Mouse (Mus musculus): ENCODE measurements at regions not wholly inside any gene's neighbourhood (a gene's known extent, or its start where the extent isn't known, plus 50 kb on each side); places are given as distances from the start of the nearest gene placed in this dataset.
"Not testable (repeated sequence)": the region's sequence is repeated elsewhere in the genome, so short reads cannot be mapped to it uniquely, and the experiment has no call there.

DNA sequence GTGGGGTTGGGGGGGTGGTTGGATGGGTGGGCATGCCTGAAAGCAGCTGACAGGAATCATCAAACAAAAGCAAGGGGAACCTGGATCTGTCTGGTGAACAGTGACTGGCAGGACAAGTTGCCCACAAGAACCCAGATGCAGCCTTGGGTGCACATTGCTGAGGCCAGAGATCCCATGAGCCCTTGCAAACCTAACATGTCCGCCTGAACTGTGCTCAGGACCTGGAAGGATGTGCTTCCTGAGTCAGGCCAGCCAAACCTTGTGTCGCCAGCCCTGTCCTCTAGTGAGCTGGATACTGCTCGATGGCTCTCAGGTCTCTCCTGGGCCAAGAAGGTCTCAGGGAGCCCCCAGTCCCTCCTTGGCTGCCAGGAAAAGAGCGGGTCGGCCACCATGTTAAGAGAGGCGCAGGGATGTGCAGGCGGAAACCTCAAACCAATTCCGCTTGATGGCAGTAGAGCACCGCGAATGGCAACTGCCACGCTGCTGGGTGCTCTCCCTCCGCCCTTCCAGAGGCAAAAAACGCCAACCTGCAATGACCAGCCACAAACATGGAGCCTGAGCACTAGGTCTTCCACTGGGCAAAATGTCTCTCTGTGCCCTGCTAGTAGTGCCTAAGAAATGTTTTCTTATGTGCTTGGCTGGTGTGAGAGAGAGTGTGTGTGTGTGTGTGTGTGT lies 140.2 kb downstream of the Pls3 start:
- not testable (repeated sequence) for DNase-seq (ENCODE audit: extremely low read depth, low read depth)

DNA sequence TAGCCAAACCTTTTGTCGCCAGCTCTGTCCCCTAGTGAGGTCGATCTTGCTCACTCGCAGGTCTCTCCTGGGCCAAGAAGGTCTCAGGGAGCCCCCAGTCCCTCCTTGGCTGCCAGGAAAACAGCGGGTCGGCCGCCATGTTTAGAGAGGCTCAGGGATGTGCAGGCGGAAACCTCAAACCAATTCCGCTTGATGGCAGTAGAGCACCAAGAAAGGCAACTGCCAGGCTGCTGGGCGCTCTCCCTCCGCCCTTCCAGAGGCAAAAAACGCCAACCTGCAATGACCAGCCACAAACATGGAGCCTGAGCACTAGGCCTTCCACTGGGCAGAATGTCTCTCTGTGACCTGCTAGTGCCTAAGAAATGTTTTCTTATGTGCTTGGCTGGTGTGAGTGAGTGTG lies 141.3 kb downstream of the Pls3 start:
- DNase-seq (ENCODE audit: extremely low read depth, low read depth): not testable (repeated sequence)

DNA sequence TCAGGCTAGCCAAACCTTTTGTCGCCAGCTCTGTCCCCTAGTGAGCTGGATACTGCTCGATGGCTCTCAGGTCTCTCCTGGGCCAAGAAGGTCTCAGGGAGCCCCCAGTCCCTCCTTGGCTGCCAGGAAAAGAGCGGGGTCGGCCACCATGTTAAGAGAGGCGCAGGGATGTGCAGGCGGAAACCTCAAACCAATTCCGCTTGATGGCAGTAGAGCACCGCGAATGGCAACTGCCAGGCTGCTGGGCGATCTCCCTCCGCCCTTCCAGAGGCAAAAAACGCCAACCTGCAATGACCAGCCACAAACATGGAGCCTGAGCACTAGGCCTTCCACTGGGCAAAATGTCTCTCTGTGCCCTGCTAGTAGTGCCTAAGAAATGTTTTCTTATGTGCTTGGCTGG lies 145.2 kb downstream of the Pls3 start:
- not testable (repeated sequence) for DNase-seq (ENCODE audit: extremely low read depth, low read depth)

DNA sequence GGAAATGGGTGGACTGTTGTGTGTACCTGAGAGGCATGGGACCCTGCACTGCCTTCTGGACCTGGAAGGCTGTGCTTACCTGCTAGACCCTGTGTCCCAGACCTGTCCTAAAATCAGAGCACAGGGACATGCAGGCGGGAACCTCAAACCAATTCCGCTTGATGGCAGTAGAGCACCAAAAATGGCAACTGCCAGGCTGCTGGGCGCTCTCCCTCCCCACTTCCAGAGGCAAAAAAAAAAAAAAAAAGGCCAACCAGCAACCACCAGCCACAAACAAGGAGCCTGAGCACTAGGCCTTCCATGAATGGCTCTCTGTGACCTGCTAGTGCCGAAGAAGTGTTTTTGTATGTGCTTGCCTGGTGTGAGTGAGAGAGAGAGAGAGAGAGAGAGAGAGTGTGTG lies 146.5 kb downstream of the Pls3 start:
- no peak for DNase-seq (ENCODE audit: extremely low read depth, low read depth)

DNA sequence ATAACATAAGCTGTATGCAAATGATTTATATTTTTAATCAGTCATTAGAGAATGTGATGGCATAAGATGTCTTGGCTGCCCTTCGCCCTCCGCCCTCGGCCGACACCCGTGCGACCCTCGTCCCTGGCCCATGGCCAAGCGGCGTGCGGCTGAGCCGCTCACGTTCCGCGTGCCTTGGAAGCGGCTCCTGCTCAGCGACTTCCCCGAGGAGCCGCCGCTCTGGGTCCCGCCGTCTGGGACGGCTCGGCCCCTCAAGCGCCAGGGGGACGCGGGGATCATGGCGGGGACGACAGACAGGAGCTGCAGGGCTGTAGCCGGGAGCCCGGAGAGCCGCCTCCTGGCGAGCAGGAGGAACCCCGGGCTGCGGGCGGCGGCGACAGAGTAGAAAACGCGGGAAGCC lies 145.5 kb upstream of the Rab39b start:
- DNase-seq (ENCODE audit: extremely low read depth, low read depth): not testable (repeated sequence)

DNA sequence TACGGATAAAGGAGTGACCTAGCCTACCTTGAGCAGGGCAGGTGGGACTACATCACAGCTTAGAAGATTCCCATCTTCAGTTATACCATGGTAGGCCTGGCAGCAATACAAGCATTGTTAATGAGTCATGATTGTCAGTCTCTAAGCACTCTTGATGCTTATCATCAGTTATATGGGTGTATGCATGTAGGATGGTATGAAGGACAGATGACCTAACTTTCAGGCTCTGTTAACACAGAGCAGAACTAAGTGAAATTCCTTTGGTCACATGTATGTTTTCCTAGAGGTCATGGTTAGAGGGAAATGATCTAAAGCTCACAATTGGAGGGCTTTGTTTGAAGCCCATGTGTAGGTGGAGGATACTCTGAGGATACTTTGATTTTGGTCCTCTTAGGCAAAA lies 121.9 kb upstream of the Rab39b start:
- no peak for DNase-seq (ENCODE audit: extremely low read depth, low read depth)

DNA sequence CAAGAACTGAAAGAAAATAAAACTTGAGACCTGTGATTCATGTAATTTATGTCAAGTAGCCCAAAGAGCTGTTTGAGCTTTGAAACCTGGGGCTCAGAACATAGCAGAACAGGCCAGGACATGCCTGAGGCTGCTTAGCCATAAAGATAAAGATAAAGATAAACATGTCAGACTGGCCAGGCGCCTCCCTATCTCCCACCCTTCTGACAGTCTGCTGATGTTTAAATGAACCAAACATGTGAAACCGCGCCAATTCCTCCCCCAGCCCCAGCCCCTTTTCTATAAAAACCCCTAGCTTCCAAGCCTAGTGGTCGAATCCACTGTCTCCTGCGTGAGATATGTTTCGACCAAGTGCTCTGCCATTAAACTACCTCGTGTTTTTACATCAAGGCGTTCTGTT lies 97.2 kb upstream of the Rab39b start:
- not testable (repeated sequence) for DNase-seq (ENCODE audit: extremely low read depth, low read depth)

DNA sequence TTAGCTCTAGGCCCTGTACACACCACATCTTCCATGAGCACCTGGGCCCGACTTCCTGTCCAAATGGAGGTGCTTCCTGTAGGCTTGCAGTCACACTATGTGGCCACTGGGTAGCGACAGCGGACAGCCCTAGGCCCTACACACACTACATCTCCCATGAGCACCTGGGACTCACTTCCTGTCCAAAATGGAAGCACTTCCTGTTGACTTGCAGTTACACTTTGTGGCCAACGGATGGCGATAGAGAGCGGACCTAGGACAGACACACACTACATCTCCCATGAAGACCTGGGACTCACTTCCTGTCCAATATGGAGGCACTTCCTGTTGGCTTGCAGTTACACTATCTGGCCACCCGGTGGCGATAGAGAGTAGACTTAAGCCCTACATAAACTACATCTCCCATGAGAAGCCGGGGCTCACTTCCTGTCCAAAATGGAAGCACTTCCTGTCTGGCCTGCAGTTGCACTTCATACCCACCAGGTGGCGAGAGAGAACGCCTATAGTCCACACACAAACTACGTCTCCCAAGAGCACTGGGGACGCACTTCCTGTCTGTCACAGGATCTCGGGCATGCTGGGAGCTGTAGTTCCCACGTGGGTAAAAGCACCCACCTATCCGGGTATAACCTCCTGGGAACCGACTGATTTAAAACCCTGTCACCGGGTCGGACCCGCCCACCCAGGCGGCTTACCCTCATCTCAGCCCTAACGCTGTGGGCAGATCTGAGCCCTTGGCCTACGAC lies 96.1 kb upstream of the Rab39b start:
- DNase-seq (ENCODE audit: extremely low read depth, low read depth): peak; percentile 99

DNA sequence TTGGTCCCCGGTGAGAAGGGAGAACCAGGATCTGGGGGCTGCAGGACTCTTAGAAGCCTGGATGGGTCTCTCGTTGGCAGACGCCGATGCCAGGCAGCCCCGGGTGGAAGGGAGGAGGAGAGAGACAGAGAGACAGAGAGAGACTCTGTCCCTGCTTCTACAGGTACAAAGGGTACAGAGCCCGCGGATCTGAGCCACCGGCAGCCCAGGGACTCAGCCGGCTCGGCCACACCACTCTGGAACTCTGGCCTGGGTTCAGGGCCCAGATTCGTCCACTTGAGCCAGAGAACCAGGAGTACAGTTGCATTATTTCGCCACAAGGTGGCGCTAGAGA lies 95.5 kb upstream of the Rab39b start:
- DNase-seq (ENCODE audit: extremely low read depth, low read depth): no peak

DNA sequence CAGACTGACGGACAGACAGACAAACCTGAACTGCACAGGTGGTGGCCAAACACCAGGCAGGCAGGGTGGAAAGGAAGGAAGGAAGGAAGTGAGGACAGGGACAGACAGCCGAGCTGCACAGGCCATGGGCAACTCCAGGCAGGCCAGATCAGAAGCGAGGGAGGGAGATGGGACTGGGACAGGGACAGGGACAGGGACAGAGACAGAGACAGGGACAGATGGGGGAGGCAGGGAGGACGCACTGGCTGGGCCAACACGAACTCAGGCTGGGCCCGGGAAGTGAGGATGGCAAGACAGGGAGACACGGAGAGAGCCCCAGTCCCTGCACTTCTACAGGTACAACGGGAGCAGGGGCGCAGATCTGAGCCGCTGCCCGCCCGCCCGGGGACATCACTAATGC lies 94.9 kb upstream of the Rab39b start:
- no peak for DNase-seq (ENCODE audit: extremely low read depth, low read depth)

DNA sequence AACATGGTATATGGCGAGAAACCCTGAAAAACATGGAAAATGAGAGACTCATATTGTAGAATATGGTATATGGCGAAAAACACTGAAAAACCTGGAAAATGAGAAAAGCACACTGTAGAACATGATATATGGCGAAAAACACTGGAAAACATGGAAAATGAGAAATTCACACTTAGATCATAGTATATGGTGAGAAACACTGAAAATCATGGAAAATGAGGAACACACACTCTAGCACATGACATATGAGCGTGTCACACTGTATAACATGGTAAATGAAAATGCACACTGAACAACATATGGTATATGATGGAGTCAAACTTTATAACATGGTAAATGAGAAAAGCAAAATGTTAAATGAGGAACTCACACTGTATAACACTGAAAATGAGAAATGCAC lies 89.6 kb upstream of the Rab39b start:
- no peak for DNase-seq (ENCODE audit: extremely low read depth, low read depth)

DNA sequence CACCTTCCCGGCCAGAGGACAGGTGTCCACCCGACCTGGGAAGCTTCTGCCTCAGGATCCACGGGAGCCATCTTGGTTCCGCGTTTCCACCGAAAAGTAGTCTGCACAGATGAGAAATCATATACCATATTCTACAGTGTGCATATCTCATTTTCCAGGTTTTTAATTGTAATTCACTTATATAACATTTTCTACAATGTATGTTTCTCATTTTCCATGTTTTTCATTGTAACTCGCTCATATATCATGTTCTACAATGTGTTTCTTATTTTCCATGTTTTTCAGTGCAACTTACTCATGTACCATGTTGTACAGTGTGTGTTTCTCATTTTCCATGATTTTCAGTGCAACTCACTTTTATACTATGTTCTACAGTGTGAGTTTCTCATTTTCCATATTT lies 65.4 kb upstream of the Rab39b start:
- no peak for DNase-seq (ENCODE audit: extremely low read depth, low read depth)

Measured in MEL-GATA-1-ER (cell line).